Mouse (Mus musculus): ENCODE results near the gene Mybphl.

- no peak for TF ChIP-seq HCFC1 (IDR thresholded peaks at IDR 0.05; ENCODE audit: borderline replicate concordance, insufficient read depth, low read length)
- TF ChIP-seq ZNF384 (IDR thresholded peaks at IDR 0.05; ENCODE audit: low read depth, low read length) = no peak
- TF ChIP-seq ZC3H11A (IDR thresholded peaks at IDR 0.05; ENCODE audit: borderline replicate concordance, low read depth, low read length) = no peak
- no peak for TF ChIP-seq CHD2 (IDR thresholded peaks at IDR 0.05; ENCODE audit: low read depth, low read length)
These were observed 43.9 kb downstream of the Mybphl start for GRCm38 (mm10) chr3:108408517-108409008.
